Mouse (Mus musculus) kidney, embryonic 14.5 days (tissue): ENCODE measurements around the gene Tpsg1. TPM values are rescaled to one million over a fixed set of nuclear protein-coding genes. Genes with fewer than 3 reads are reported as not detected.
A peak's percentile ranks its signal among the peaks of the same experiment; 100 is the strongest.

Source experiments
- ATAC-seq: fragments of 200-750 bp; cut with Nextera tagmentation; 2 replicates; pipeline ENCODE4 v1.8.0; 2017; ENCODE audit warnings: moderate number of reproducible peaks, mild to moderate bottlenecking, moderate TSS enrichment, moderate library complexity; ENCODE audit not compliant: low FRiP score, low TSS enrichment
- H3K27ac ChIP-seq: fragments of 300-500 bp; sonication (generic); 2 replicates; pipeline ENCODE4 v1.5.1; 2014; ENCODE audit warnings: low read depth, mild to moderate bottlenecking, low read length, moderate library complexity, mixed read lengths
- H3K27me3 ChIP-seq: fragments of 300-500 bp; sonication (generic); 2 replicates; pipeline ENCODE4 v1.6.1; 2014; ENCODE audit warnings: mild to moderate bottlenecking, low read length; ENCODE audit not compliant: control insufficient read depth, insufficient read depth
- H3K36me3 ChIP-seq: fragments of 300-500 bp; sonication (generic); 2 replicates; pipeline ENCODE4 v1.6.1; 2014; ENCODE audit warnings: low read length, mixed read lengths; ENCODE audit not compliant: control insufficient read depth, insufficient read depth
- H3K4me1 ChIP-seq: fragments of 300-500 bp; sonication (generic); 2 replicates; pipeline ENCODE4 v1.6.1; 2014; ENCODE audit warnings: low read length, mixed read lengths; ENCODE audit not compliant: control insufficient read depth, insufficient read depth
- H3K4me2 ChIP-seq: fragments of 300-500 bp; sonication (generic); replicated peaks from 2 replicates; pipeline ENCODE4 v1.6.1; 2014; ENCODE audit warnings: low read depth, mild to moderate bottlenecking, low read length
- H3K4me3 ChIP-seq: fragments of 300-500 bp; sonication (generic); 2 replicates; pipeline ENCODE4 v1.5.1; 2014; ENCODE audit warnings: mild to moderate bottlenecking, low read length
- H3K9ac ChIP-seq: fragments of 300-500 bp; sonication (generic); 2 replicates; pipeline ENCODE4 v1.6.1; 2014; ENCODE audit warnings: low read depth, mild to moderate bottlenecking, low read length, moderate library complexity
- H3K9me3 ChIP-seq: fragments of 300-500 bp; sonication (generic); 2 replicates; pipeline ENCODE4 v1.6.1; 2016; ENCODE audit warnings: low read length; ENCODE audit not compliant: control insufficient read depth
- WGBS: fragments of 180-500 bp; shearing (Covaris S2); extraction: QIAGEN DNeasy Blood & Tissue Kit; methylation state at CpG from one replicate; pipeline ENCODE4 v1.1.7; 2014; 5-methylcytosine and 5-hydroxymethylcytosine counted together
- polyA plus RNA-seq: library from polyadenylated mRNA; unstranded; fragments of >200 nt; fragmentation: Nextera tagmentation; extraction: Ambion mirVana; gene quantifications from 2 replicates; pipeline ENCODE4 v1.2.1, GENCODE M21; 2014

Tpsg1 gene
- 0.49 TPM in 1 of 2 replicates, not detected in the other for polyA plus RNA-seq

DNA sequence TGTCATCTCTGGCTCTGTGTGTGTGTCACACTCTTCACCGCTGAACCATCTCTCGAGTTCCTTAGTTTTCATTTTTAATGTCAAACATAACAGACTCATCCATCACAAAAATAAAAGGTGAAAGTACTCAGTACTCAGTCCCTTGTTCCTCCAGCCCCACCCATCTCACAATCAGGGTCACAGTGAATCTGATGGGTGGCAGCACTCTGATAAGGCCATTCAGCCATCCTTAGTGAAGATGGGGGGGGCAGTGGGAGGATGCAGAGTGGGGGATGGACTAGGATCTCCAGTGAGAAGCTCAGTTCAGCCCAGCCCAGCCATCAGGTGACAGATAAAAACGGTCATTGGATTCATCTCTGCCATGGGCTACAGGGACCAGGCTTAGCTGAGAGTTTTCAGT is at the start of gene Tpsg1:
Gene Tpsg1, plus strand, starts transcription at position 301 of the 400 bp plus-strand sequence.
- no peak within 1 kb of the TSS for H3K4me2 ChIP-seq
- H3K4me1 ChIP-seq, result no peaks in the 10 kb centered on the region
- ATAC-seq, result no peak
- 86% methylated on average over 3 of the region's 3 CpGs for WGBS
- H3K27me3 ChIP-seq, result no peaks in the 10 kb centered on the region
- no peak within 1 kb of the TSS for H3K9ac ChIP-seq
- H3K27ac ChIP-seq, result no peak within 1 kb of the TSS
- H3K4me3 ChIP-seq, result no peak within 1 kb of the TSS
- H3K9me3 ChIP-seq, result no peaks in the 10 kb centered on the region
- H3K36me3 ChIP-seq, result no peaks in the 10 kb centered on the region

DNA sequence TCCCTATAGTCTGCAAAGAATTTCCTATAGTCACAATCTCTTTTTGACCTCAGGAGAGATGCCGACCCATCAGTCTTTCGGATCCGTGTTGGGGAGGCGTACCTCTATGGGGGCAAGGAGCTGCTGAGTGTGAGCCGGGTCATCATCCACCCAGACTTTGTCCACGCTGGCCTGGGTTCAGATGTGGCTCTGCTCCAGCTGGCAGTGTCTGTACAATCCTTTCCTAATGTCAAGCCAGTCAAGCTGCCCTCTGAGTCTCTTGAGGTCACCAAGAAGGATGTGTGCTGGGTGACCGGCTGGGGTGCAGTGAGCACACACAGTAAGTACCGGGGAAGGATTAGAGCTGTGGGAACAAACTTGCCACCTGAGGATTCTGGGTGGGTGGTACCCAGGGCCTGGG is 48.3 kb upstream of the Tpsg1 start:
- H3K4me1 ChIP-seq, result no peaks in the 10 kb centered on the region
- 86% methylated on average over 8 of the region's 8 CpGs for WGBS
- H3K4me3 ChIP-seq, result no peak overlapping the region
- H3K9ac ChIP-seq, result no peak overlapping the region
- no peak overlapping the region for H3K4me2 ChIP-seq
- no peaks in the 10 kb centered on the region for H3K27me3 ChIP-seq
- H3K9me3 ChIP-seq, result no peaks in the 10 kb centered on the region
- H3K36me3 ChIP-seq, result no peaks in the 10 kb centered on the region
- no peak for ATAC-seq
- H3K27ac ChIP-seq, result no peak overlapping the region

DNA sequence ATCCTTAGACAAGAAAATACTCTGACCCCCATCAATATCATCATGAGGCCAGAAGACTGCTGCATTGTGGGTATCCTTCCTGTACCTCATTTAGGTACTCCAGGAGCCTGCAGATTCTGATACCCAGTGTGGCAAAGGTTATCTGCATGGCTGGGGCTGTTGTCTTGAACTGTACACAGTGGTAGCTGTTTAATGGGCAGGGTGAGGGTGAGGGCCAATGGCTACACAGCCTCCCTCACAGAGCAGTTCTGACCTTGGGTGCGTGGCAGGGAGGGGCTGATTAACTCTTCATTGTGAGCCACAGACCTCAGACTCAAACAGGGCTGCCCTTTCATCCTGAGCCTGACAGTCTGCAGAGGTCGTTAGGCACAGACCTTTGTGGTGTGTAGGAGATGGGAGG is 46.1 kb upstream of the Tpsg1 start:
- Histone ChIP-seq H3K4me2 (no peak overlapping the region), H3K27me3 (no peaks in the 10 kb centered on the region), H3K27ac (no peak overlapping the region), H3K4me3 (no peak overlapping the region), H3K9ac (no peak overlapping the region), H3K4me1 (no peaks in the 10 kb centered on the region), H3K36me3 (no peaks in the 10 kb centered on the region), H3K9me3 (no peaks in the 10 kb centered on the region)
- 13% methylated on average over 2 of the region's 2 CpGs for WGBS
- no peak for ATAC-seq

DNA sequence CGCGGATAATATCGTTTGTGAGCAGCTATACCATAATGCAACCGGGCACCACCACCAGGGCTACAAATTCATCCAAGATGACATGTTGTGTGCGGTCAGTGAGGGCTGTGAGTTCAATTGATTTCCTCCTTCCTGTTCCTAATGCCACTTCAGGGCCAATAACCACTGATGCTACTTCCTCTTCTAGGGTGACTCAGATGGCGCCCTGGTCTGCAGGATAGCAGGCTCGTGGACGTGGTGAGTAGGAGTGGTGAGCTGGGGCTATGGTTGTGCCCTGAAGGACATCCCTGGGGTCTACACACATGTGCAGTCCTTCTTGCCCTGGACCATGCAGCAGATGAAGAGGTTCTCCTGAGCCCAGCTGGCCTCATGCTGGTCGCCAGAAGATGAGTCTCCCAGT is 36.8 kb upstream of the Tpsg1 start:
- WGBS, result 67% methylated on average over 9 of the region's 9 CpGs
- no peak for ATAC-seq
- H3K27me3 ChIP-seq, result peaks cover 3% of the 10 kb centered on the region; the same call in 1 of the 2 replicates
- H3K4me2 ChIP-seq, result no peak overlapping the region
- H3K9ac ChIP-seq, result no peak overlapping the region
- no peak overlapping the region for H3K4me3 ChIP-seq
- H3K9me3 ChIP-seq, result no peaks in the 10 kb centered on the region
- H3K27ac ChIP-seq, result no peak overlapping the region
- no peaks in the 10 kb centered on the region for H3K36me3 ChIP-seq
- no peaks in the 10 kb centered on the region for H3K4me1 ChIP-seq

DNA sequence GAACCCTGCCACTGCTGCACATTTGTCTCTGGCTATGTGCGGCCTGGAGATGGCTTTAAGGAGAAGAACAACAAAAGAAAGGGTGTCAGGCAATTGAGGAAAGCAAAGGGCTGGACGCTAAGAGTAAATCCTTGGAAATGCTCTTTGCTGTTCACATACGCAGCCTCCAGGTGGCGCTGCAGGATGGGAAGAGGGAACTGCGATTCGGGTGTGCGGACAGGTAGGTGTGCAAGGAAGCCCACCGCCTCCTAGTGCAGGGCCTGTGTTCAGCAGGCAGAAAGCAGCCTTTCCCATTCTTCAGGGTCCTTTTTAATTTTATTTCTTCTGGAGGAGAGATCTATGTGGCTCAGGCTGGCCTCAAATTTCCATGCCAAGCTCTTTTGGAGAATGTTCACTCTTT is 35.1 kb upstream of the Tpsg1 start:
- no peaks in the 10 kb centered on the region for H3K4me1 ChIP-seq
- H3K9ac ChIP-seq, result no peak overlapping the region
- no peaks in the 10 kb centered on the region for H3K9me3 ChIP-seq
- ATAC-seq, result no peak
- no peak overlapping the region for H3K4me3 ChIP-seq
- H3K27ac ChIP-seq, result no peak overlapping the region
- no peaks in the 10 kb centered on the region for H3K36me3 ChIP-seq
- no peak overlapping the region for H3K4me2 ChIP-seq
- under 1% methylated on average over 8 of the region's 8 CpGs for WGBS
- peaks cover 3% of the 10 kb centered on the region; the same call in 1 of the 2 replicates for H3K27me3 ChIP-seq

DNA sequence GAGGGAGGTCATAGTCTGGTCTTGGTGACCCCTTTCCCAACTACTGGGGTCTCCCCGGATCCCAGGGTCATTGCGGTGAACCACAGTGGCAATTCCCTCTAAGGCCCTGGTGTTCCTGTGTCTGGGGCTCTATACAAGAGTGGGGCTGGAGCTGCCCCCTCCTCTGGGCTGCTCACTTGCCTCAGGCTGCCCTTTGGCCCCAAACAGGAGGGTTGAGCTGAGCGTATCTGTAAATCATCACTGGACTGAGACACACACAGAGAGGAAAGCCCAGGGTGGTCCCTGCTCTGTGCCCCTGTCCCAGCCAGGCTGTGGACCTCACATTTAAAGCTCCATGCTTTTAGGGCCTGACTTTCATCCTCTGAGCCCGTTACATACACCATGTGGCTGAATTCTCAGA is 30.9 kb upstream of the Tpsg1 start:
- no peak overlapping the region for H3K9ac ChIP-seq
- H3K36me3 ChIP-seq, result no peaks in the 10 kb centered on the region
- no peak overlapping the region for H3K4me2 ChIP-seq
- peak; percentile 52; the same call in 1 of the 2 replicates for ATAC-seq
- no peak overlapping the region for H3K27ac ChIP-seq
- H3K4me3 ChIP-seq, result no peak overlapping the region
- no peaks in the 10 kb centered on the region for H3K9me3 ChIP-seq
- H3K4me1 ChIP-seq, result no peaks in the 10 kb centered on the region
- WGBS, result 83% methylated on average over 4 of the region's 4 CpGs
- H3K27me3 ChIP-seq, result no peaks in the 10 kb centered on the region

DNA sequence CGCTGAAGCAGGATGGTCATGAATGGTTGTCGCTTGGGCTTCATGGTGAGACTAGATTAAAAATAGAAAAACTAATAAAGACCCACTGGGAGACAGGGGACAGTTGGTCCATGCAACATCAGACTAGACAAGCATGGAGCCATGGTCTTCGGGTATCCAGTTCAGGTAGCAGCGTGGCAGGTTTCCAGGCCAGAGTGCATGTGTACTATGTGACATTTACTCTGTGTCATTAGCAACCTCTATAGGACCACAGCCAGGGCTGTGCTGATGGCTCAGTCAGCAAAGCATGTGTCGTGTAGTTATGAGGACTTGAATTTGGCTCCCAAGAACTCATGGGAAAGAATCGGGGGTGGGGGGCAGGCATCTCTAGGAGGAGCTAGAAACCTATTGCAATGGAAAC is 29.1 kb upstream of the Tpsg1 start:
- H3K27me3 ChIP-seq, result no peaks in the 10 kb centered on the region
- H3K4me2 ChIP-seq, result no peak overlapping the region
- H3K36me3 ChIP-seq, result no peaks in the 10 kb centered on the region
- 87% methylated on average over 6 of the region's 6 CpGs for WGBS
- no peak overlapping the region for H3K9ac ChIP-seq
- H3K4me3 ChIP-seq, result no peak overlapping the region
- H3K4me1 ChIP-seq, result no peaks in the 10 kb centered on the region
- no peak for ATAC-seq
- H3K27ac ChIP-seq, result no peak overlapping the region
- no peaks in the 10 kb centered on the region for H3K9me3 ChIP-seq

DNA sequence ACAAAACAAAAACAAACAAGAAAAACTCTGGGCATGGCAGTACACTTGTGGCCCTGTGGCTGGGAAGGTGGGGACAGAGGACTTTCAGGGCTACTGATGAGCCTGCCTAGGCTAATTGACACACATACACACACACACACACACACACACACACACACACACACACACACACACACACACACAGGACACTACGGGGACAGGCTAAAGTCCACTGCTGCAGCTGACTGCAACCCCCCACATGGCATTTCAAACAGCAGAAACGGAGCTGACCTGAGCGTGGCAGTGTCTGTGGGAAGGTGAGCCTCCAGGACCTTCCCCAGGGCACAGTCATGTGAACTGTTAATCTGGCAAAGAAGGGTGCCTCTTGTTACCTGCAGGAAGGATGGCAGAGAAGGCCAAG is 27.6 kb upstream of the Tpsg1 start:
- no peak for ATAC-seq
- H3K9ac ChIP-seq, result no peak overlapping the region
- H3K27ac ChIP-seq, result no peak overlapping the region
- 29% methylated on average over 3 of the region's 3 CpGs for WGBS
- H3K27me3 ChIP-seq, result no peaks in the 10 kb centered on the region
- H3K4me3 ChIP-seq, result no peak overlapping the region
- no peaks in the 10 kb centered on the region for H3K4me1 ChIP-seq
- H3K4me2 ChIP-seq, result no peak overlapping the region
- no peaks in the 10 kb centered on the region for H3K36me3 ChIP-seq
- H3K9me3 ChIP-seq, result no peaks in the 10 kb centered on the region

DNA sequence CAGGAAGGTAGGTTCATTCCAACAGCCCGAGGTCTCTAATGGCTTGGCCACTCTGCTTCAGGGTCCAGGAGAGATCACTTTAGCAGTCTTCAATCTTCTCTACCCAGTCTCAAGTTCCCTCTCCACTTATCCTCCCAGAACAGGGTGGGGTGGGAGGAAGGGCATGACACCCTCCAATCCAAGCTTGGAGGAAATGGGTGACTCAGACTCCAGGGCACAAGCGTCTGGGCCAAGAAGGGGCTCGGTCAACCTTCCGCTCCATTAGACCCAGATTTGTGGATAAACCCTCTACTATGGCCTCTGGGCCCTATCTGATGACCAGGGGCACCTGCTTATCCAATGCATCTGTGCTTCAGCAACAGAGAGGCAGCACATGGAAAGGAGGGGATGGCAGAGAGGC is 23.6 kb upstream of the Tpsg1 start, which contains the start of gene Tpsab1:
Gene Tpsab1, minus strand, starts transcription at position 101 of the 400 bp plus-strand sequence.
- Histone ChIP-seq H3K4me1 (no peaks in the 10 kb centered on the region), H3K4me3 (no peak within 1 kb of the TSS), H3K9me3 (no peaks in the 10 kb centered on the region), H3K27ac (no peak within 1 kb of the TSS), H3K9ac (no peak within 1 kb of the TSS), H3K27me3 (no peaks in the 10 kb centered on the region), H3K36me3 (no peaks in the 10 kb centered on the region), H3K4me2 (no peak within 1 kb of the TSS)
- no peak for ATAC-seq
- 76% methylated on average over 4 of the region's 4 CpGs for WGBS
